Mouse (Mus musculus) c-Kit-negative CD71-positive TER-119-positive erythroid progenitor cells, embryonic 14.5 days (primary cell): ENCODE results near the gene Cldn5.

Experiments
- DNase-seq: peaks from one replicate; pipeline ENCODE4 v3.0.0-alpha.2; 2013; ENCODE audit warnings: low read depth, low spot score

Cldn5 gene

GRCm38 (mm10) chr16:18776556-18777100, at the start of gene Cldn5:
Gene Cldn5, plus strand, starts transcription at chr16:18776847.
- DNase-seq = no peak

- no peak for DNase-seq
These were observed 48.8 kb upstream of the Cldn5 start for GRCm38 (mm10) chr16:18727536-18728499.

- DNase-seq = no peak
These were observed 47.5 kb upstream of the Cldn5 start for GRCm38 (mm10) chr16:18729185-18729584.

GRCm38 (mm10) chr16:18730640-18731039, 46.0 kb upstream of the Cldn5 start:
- no peak for DNase-seq

DNA sequence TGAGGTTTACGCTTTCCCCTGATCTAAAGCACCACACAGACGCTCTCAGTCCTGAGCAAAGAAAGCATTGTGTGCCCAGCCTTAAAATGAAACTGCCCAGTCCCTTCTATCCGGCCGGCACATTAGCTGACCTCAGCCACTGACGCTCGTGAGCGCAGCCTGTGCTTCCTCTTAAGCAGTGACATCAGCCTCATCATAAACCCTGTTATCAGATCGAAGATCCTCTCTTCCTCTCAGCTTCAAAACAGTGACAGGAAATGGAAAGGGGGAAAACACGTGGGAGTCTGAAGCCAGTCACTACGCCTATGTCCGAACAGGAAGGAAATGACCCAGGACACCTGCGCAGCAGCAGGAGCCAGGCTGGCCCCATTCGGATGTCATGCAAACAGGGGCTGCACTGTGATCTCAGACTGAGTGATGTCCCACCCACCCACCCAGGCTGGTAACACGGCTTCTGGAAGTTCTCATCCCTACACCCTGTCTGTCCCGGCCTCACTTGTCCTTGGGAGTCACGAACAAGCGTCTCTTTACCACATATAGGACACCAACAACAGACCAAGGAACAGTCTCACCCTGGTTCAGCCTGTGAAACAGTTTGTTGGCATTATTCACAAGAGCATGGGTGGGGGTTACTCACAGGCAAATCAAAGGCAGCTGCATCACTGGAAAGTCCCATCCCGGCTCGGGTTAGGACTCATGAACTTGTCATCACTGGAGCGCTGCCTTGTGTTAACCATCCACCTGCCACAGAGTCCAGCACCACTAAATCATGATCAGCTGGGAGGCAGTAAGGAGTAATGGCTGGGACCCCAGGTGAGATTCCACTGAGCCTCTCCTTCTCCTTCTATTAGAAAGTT, 43.3 kb upstream of the Cldn5 start:
- no peak for DNase-seq

DNA sequence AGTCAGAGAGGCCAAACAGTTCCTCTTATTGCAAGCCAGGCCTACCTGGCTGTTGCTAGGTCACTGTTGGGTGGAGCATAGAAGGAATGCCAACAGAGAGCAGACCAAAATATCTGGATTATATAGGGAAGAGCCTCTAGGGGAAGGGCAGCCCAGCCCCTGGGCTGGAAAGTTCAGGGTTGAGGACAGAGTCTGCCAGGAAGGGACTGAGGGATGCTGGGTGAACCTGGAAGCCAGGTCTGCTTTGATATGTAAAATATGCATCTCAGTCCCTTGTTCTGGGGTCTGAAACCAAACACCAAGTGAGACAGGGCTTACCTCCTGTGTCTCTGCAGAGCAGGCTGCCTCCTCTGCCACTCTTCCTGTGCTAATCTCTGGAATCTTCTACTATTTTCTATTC, 38.3 kb upstream of the Cldn5 start:
- no peak for DNase-seq

DNA sequence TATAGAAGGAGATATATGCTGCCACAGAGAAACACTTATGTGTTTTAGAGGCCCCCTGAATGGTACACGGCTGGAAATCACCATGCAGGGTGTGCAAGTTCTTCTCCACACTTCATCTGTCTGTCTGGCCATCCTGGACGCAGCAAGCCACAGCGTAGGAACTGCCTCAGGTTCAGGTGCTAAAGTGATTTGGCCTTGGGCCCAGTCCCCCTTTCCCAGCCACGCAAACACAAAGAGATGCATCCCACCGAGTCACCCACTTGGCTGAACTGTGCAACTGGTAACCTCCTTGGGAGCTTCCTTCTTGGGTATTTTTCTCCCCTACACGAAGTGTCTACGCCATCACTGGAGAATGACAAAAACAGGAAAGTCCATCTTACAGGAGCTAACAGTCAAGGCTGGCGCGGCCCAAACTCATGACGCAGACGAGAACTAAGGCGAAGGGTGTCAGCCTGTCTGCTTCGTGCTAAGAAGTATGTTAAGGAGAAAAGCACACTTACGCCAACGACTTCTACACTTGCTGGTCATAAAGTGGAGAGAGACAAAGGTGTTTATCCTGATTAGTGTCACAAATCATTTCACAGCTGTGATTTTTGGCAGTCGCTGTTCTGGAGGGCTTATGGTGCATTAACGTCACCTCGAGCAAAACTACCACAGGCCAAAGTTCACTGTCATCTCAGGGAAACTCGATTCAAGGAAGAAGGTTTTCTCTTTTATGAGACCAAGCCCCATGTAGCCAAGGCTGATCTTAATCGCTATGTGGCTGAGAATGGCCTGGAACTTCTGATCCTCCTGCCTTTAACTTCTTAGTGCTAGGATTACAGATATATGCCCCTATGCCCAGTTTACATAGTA, 30.2 kb upstream of the Cldn5 start:
- DNase-seq = no peak

GRCm38 (mm10) chr16:18751101-18751500, 25.5 kb upstream of the Cldn5 start:
- DNase-seq = no peak

DNA sequence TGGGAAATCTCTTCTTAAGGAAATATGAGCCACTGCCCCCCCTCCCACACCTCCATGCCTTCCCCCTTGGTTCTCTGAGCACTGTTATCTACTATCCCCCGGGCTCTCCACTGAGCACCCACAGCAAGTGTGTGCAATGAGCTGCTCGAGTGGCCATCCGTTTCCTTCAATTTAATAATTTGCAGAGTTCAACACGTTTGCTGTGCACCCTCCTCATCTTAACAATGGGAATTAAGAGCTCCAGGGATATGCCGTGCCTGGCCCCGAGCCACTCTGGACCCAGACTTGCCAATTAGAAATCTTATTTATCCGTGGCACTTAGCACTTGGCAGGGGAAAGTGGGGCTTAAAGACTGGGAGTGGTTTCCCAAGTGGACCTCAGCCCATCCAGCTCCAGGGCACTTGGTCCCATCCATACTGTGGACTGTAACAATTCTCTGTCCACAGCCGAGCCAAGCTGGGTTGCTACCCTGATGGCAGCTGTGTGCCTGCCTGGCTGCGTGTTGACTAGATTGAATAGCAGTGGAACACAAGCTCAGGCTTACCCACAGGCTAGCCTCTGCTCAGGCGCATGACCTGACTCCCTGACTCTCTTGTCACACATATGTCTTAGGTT, 24.7 kb upstream of the Cldn5 start:
- no peak for DNase-seq

GRCm38 (mm10) chr16:18761734-18762133, 14.9 kb upstream of the Cldn5 start:
- no peak for DNase-seq

GRCm38 (mm10) chr16:18762960-18763359, 13.7 kb upstream of the Cldn5 start:
- no peak for DNase-seq

DNA sequence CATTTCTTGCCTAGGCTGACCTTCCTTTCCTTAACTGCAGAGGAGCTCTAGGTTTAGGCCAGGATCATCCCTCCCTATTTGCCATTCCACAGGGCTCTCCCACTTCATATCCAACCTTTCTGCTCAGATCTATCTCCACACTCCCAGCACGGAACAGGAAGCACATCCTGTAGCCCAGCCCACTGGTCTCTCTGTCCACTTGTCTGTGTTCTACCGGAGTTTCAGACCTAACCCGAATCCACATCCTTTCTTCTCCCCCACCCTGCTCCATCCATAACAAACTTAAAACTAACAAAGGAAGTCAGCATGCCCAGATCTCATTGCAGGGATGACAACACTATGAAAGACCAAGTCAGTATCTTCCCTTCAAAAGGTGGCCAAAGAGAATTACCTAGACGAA, 10.3 kb upstream of the Cldn5 start:
- no peak for DNase-seq

DNA sequence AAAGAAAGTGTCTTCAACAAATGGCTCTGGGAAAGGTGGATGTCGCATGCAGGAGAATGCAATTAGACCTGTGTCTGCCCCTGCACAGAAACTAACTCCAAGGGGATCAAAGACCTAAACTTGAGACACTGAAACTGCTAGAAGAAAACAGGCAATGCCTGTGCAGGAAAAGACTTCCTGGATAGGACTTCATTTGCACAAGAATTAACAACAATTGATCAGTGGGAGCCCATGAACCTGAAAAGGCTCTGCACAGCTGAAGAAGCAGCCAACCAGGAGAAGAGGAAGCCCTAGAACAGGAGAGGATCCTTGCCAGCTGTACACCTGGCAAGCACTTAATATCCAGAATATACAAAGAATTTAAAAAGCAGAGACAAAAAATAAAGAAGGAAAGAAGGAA, 7.1 kb upstream of the Cldn5 start:
- no peak for DNase-seq

DNA sequence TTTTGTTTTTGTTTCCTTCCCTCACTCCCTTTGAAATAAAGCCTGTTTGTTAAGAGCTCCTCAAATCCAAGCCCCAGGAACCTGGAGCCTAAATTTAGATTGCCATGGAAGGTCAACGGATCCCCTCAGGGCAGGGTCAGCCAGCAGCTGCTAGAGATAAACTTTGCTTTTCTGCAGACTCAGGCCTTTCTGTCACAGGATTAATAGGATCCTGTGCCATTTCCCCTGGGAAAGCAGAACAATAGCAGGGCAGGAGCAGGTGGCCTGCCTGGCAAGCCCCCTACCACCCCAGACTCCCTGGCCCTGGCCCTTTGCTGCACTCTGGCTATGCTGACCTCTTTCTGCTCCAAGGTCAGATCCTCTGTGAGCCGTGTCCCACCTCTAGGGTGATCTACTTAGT, 2.7 kb upstream of the Cldn5 start:
- no peak for DNase-seq

DNA sequence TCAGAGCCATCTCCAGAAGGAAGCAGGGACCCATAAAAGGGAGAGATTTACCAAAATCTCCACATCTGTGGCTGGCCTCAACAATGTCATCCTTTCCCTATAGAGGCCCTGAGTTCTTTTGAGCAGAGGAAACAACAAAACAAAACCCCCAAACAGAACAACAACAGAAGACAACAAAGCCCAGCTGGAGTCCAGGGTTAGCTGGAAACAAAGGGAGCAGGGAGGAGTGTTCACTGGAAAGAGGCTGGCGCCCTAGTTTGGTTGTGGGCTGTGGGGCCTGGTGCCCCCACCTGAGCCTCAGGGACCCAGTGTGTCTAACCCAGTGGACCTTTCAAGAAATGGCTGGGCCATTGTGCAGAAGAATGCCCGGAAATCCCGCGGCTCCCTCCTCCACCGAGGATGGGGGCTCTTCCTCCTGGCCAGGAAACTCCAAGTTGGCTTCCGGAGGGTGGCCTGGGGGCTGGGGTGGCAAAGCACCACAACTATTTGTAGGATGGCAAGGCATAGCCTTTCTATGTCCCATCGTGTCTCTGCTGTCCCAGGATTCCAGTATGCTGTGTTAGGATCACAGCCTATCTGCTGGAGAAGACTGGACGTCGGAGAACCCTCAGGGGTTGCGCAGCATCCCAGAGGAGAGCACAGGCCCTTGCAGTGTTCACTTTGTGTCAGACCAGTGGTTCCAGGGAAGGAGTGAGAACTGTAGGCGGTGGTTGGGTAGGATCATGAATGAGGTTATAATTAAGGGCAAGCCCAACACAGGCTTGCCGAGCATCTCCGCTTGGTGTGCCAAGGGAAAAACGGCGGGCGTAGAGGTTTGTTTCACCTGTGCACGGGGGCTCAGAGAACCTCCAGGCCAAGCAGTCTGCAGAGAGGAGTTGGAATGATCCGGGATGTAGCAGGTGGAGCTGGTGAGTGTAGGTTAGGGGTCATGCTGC, 759 bp upstream of the Cldn5 start:
- DNase-seq = no peak

DNA sequence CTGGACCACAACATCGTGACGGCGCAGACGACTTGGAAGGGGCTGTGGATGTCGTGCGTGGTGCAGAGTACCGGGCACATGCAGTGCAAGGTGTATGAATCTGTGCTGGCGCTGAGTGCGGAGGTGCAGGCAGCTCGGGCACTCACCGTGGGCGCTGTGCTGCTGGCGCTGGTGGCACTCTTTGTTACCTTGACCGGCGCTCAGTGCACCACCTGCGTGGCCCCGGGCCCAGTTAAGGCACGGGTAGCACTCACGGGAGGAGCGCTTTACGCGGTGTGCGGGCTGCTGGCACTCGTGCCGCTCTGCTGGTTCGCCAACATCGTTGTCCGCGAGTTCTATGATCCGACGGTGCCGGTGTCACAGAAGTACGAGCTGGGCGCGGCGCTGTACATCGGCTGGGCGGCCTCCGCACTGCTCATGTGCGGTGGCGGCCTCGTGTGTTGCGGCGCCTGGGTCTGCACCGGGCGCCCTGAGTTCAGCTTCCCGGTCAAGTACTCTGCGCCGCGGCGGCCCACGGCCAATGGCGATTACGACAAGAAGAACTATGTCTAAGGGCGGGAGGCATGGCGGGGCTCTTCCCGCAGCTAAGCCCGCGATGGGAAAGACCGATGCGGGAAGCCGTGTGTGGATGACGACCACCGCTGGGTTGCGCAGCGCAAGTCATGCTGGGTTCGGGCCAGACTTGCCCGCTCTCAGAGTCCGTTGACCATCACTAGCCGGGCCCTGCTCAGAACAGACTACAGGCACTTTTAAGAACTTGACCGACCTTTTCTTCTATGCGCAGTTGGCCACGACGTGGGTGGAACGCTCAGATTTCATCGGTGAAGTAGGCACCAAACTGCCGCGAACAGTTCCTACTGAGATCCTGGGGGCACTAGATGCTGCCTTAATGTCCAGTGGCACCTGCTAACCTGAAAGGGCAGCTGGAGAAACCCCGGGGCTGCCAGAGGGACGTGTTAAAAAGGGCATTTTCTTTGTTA, 744 bp downstream of the Cldn5 start:
- DNase-seq = no peak

DNA sequence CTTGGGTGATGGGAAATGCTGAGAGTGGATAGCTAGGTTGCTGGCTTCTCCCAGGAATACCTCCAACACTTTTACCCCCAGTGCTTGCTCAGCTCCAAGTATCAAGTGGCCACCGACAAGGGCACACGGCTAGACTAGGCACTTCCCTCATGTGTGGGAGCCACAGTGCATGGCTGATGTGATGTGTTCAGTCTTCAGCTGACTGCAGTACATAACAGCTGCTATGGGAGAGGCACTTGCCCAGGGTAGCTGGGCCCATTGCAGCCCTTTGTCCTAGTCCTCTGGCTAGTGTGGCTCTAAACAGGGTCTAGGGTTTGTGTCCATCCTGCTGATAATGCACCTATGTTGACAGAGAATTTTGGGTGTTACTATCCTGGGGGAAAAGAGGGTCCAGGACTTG, 1.8 kb downstream of the Cldn5 start:
- DNase-seq = no peak

- DNase-seq = no peak
These were observed 5.2 kb downstream of the Cldn5 start for GRCm38 (mm10) chr16:18781810-18782209.

GRCm38 (mm10) chr16:18785025-18785424, 8.4 kb downstream of the Cldn5 start:
- DNase-seq = no peak
